Mouse (Mus musculus): ENCODE measurements at regions not wholly inside any gene's neighbourhood (a gene's known extent, or its start where the extent isn't known, plus 50 kb on each side); places are given as distances from the start of the nearest gene placed in this dataset.

- TF ChIP-seq CTCF (conservative IDR thresholded peaks at IDR 0.05; ENCODE audit: insufficient read depth, insufficient read length, low read depth, low read length) (no peak), POLR2A (IDR thresholded peaks at IDR 0.05; ENCODE audit: low read depth, low read length) (no peak)
Observed at GRCm38 (mm10) chr4:89466766-89467165, 155.9 kb upstream of the Cdkn2b start.

All from kidney, adult 2 months (tissue).